Mouse (Mus musculus) frontal cortex, adult (tissue): ENCODE results near the gene Cadm1.
A peak's percentile ranks its signal among the peaks of the same experiment; 100 is the strongest.

Source experiments
- ATAC-seq: cut with Nextera tagmentation; 2 replicates; pipeline ENCODE4 v1.9.2; 2017; ENCODE audit warnings: mild to moderate bottlenecking, moderate library complexity, mixed read lengths; ENCODE audit not compliant: low TSS enrichment

Gene Cadm1

GRCm38 (mm10) chr9:47529602-47530450, at the start of gene Cadm1:
Cadm1 (plus strand) TSS chr9:47530173.
- ATAC-seq = peak; percentile 88

- no peak for ATAC-seq
Measured at GRCm38 (mm10) chr9:47484506-47484905, 45.5 kb upstream of the Cadm1 start.

DNA sequence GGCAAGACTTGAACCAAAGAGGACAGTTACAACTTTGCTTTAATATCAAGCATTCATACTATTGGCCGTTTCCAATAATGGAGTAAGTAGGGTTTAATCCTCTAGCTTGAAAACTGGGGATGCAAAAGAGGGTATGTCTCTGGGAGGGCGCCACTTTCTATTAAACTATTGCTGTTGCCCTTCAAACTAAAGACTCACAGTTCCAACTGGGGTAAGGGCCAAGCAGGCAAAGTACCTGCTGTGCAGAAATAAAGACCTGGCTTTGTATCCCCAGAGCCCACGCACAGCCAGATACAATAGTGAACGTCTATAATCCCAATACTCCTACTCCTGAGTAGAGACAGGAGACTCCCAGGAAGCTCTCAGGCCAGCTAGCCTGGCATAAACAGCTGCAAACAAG, 44.8 kb upstream of the Cadm1 start:
- no peak for ATAC-seq

GRCm38 (mm10) chr9:47499761-47500160, 30.2 kb upstream of the Cadm1 start:
- ATAC-seq = no peak

- no peak for ATAC-seq
Measured at GRCm38 (mm10) chr9:47505956-47506355, 24.0 kb upstream of the Cadm1 start.

DNA sequence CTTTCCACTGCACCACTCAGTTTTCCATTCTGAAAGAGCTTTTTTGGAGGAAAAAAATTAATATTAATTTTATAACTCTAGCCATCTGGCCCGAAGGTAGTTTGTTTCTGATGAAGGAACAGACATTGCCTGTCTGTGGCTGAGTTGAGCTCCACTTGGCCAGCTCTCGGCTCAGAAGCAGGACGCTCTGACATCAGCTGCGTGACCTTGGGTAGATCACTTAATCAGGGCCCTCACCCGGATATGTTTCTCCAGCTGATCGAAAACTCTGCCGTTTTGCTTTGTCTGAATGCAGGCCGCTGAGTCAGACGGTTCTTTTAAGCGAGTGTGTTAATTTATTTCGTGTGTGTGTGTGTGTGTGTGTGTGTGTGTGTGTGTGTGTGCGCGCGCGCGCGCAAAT, 23.1 kb upstream of the Cadm1 start:
- no peak for ATAC-seq

DNA sequence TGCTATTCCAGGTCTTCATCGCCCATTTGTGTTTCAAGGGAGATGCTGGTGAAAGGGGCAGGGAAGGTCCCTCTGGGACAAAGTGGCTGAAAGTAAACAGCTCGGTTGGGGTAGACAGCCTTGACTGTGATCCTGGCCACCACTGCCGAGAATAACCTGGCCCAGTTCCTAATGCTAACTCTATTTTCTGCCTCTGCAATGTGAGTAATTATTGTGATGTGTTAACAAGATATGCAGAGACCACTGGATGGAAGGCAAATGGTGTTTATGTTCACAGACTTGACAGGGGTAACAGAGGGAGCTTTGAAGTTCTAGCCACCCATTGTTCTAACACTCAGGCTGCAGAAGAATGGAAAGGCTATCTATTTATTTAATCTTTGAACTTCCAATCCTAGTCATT, 21.9 kb upstream of the Cadm1 start:
- no peak for ATAC-seq

GRCm38 (mm10) chr9:47512521-47512920, 17.5 kb upstream of the Cadm1 start:
- ATAC-seq = no peak

DNA sequence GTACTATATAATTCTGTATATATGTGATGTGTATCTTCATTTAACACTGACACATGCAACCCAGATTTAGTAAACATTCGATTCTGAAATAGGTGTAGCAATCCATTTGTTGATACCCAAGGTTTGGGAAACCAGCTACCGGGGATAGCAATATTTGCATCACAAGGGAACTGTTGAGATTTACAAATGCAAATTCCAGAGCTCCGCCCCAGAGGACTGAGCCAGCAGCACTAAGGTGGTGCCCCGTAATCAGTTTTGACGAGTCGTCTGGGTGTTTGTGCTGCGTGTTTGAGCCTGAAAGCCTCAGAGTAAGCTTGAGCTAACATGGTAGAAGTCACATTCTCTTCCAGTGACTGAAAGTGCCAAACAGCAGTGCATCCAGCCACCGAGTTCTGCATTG, 15.7 kb upstream of the Cadm1 start:
- no peak for ATAC-seq

DNA sequence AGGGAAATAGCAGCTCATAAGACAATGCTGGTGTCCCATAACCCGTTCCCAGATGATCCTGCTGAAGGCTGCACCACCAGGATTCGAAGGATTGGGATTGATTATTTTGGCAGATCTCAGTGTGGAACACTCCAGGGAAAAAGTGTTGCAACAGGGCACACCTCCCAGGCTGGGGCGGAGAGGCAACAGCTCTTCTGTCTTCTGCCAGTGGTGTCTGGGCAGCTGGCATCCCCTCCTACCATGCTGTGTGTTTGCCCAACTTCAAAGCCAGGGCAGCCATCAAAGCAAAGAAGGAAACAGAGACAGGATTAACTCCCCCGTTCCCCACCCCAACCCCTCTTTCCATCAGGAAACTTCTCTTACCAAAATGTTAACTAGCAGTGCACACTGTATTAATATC, 13.7 kb upstream of the Cadm1 start:
- ATAC-seq = no peak

- no peak for ATAC-seq
Measured at GRCm38 (mm10) chr9:47527290-47527689, 2.7 kb upstream of the Cadm1 start.

DNA sequence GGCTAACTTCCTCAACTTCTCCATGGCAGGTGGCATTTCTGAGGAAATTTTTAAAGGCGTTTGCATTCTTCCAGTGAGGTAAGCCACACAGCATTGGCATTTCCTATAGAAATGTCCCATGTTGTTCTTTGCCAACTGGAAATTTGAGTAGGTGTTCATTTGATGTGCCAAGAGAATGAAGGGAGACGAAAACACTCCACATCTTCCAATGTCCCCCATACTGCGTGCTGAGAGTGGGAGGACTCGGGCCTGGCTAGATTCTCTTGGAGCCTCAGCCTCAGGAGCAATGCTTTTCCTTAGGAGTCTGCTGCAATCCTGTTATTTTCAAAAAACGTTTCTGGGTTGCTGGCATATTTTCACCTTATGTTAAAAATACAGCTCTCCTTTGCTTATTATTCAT, 2.2 kb upstream of the Cadm1 start:
- ATAC-seq = peak; percentile 60

DNA sequence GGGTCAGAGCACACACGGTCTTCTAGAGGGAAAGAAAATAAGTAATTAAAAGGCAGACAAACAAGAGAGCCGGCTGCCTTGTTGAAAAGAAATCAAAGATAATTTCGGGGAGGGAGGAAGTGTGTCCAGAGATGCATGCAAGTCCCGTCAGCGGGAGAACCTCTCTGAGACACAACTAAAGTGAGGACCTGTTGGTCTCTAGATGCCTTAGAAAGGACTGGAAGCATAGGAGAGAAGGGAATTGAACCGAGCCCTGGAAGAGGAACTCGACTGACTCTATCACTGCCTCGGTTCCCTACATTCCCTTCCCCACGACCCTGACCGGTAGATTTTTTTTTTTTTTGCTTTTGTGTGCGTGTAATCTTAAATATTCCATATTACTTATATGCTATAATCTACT, 791 bp upstream of the Cadm1 start:
- ATAC-seq = no peak

- peak; percentile 1; the same call in 1 of the 2 replicates for ATAC-seq
Measured at GRCm38 (mm10) chr9:47530544-47530921, 560 bp downstream of the Cadm1 start.

- ATAC-seq = peak; percentile 9; the same call in 1 of the 2 replicates
Measured at GRCm38 (mm10) chr9:47530922-47531850, 1.2 kb downstream of the Cadm1 start.

DNA sequence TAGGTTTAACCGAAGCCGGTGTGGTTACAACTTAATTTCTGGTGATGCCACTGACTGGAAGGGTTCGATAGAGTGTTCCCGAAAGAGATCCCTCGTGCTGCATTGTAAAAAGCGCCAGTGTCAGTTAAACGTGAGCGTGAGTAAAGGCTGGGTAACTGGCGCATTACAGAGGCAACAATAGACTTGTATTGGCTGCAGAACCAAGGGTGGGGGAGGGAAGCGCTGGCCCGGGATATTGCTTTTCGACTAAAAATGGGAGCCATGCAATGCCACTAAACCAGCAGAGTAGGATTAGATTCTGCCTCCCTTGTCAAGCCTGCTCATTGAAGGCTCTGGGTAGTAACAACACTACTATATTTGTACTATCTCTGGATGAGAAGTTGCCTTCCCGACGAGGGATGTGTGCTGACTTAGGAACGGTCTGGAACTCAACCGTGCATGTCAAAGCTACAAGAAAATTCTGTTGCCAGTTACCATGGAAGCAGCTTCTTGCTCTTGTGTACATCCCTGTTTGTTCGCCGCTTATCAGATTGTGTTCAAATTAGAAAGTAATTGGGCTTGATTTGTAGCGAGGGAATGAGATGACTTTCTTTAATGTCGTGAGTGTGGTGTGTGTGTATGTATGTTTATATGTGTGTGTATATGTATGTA, 2.4 kb downstream of the Cadm1 start:
- ATAC-seq = no peak

DNA sequence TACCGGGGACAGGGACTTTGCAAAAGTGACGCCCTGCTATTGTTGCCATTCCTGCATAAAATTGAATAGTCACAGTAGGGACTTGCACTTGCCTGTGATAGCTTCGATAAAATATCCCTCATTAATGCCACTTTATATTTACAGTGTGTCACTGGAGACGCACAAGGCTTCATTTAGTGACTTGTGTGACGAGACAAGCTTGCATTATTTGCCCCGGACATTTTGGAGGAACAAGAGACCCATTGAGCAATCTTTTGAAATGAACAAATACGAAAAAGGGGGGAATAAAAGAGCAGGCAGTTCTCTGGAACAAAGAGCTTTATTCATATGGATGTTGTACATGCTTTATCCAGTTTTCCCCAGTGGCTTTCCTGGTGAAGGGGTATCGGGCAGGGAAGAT, 3.5 kb downstream of the Cadm1 start:
- ATAC-seq = no peak

- ATAC-seq = no peak
Measured at GRCm38 (mm10) chr9:47534573-47535475, 4.9 kb downstream of the Cadm1 start.

GRCm38 (mm10) chr9:47545245-47545644, 15.3 kb downstream of the Cadm1 start:
- ATAC-seq = no peak

GRCm38 (mm10) chr9:47545667-47546066, 15.7 kb downstream of the Cadm1 start:
- ATAC-seq = no peak

DNA sequence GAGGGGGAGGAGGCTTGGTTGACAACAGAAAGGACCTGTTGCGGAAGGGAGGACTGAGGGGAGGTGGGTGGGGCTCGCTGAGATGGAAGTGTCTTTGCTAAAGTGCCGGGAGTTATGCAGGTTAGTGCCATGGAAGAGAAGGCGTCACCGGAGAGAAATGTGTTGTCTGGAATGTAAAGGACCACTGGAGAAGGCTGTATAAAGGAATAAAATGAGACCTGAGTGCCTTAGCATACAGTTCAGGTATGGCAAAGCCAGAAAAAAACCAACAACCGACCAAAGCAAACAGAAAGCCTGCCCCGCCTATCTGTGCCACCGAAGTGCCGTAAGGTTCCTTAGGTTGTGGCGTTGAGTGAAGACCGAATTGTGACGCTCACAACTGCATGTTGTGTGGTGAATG, 18.4 kb downstream of the Cadm1 start:
- no peak for ATAC-seq
